Mouse (Mus musculus) cerebellum, adult 2 months (tissue): ENCODE measurements at regions not wholly inside any gene's neighbourhood (a gene's known extent, or its start where the extent isn't known, plus 50 kb on each side); places are given as distances from the start of the nearest gene placed in this dataset.

ENCODE experiments used
- CTCF ChIP-seq: fragments of 200-500 bp; IDR thresholded peaks from 2 replicates; pipeline ENCODE4 v1.5.1; 2011; ENCODE audit warnings: low read depth, mild to moderate bottlenecking, control low read depth, low read length, moderate library complexity, borderline replicate concordance; ENCODE audit not compliant: insufficient read depth
- POLR2A ChIP-seq: fragments of 200-500 bp; IDR thresholded peaks from 2 replicates; pipeline ENCODE4 v1.6.1; 2011; ENCODE audit warnings: low read length, control low read depth, borderline replicate concordance; ENCODE audit not compliant: insufficient read depth

GRCm38 (mm10) chr11:82597757-82598156, 166.4 kb downstream of the Cct6b start:
- TF ChIP-seq CTCF (no peak), POLR2A (no peak)
